ENCODE assay signal across 8 mouse cellular contexts in genomic region chr9:71770991-71771767, GRCm38 (mm10). TPM values are rescaled to one million over a fixed set of nuclear protein-coding genes. Genes with fewer than 3 reads are reported as not detected.
DNase-seq lines count a peak whose midpoint lies in the region; ATAC-seq and TF ChIP-seq lines count a peak whose summit lies in the region.

Gene Cgnl1 (minus strand): TSS chr9:71771602.

- CTCF ChIA-PET in Patski (lab: Charles Lee), result interaction anchor here (1.0 to 1.8 kb wide), 2 partner anchors 22 to 30 kb away, joined by 3 to 5 read pairs; no protein-coding TSS in a partner anchor

- ATAC-seq in Patski, result peak; percentile 66
- ATAC-seq in cerebellum, adult (ENCODE audit: insufficient number of reproducible peaks, low FRiP score, low TSS enrichment), result peak; percentile 75
- peak; percentile 80 for ATAC-seq in forebrain, embryonic 15.5 days (replicated peaks)
- peak; percentile 87 for ATAC-seq in stomach, embryonic 15.5 days (ENCODE audit: insufficient read depth, low FRiP score, low read depth)

- no peaks in the 10 kb centered on the region for H3K9me3 ChIP-seq in forebrain, embryonic 15.5 days
- no peaks in the 10 kb centered on the region for H3K9me3 ChIP-seq in hindbrain, embryonic 10.5 days
- no peaks in the 10 kb centered on the region for H3K9me3 ChIP-seq in limb, embryonic 10.5 days (replicated peaks)
- H3K9me3 ChIP-seq in midbrain, embryonic 10.5 days (replicated peaks), result no peaks in the 10 kb centered on the region; the same call in 1 of the 2 replicates
- H3K9me3 ChIP-seq in stomach, embryonic 15.5 days, result no peaks in the 10 kb centered on the region

- DNase-seq in Patski (ENCODE audit: low read depth, low spot score) (no peak), MN1 (ENCODE audit: low spot score) (no peak)
- DNase-seq in hindbrain, embryonic 10.5 days (ENCODE audit: low spot score), result peak; percentile 75
- peak; percentile 82 for DNase-seq in limb, embryonic 10.5 days (ENCODE audit: low spot score)
- DNase-seq in midbrain, embryonic 10.5 days (ENCODE audit: low spot score), result peak; percentile 75

- POLR2A ChIA-PET in Patski (lab: Charles Lee), result interaction anchor here (1.2 kb wide), 1 partner anchor 34 kb away, joined by 3 read pairs; no protein-coding TSS in a partner anchor

- in situ Hi-C loops in Patski (cut with MboI; ENCODE audit: low pct_unique_long_range_greater_than_20kb), result loop anchor here (5.0 kb wide), 1 partner anchor 124 kb away; no protein-coding TSS in a partner anchor

- peak within 1 kb of the TSS; percentile 95 for H3K4me2 ChIP-seq in forebrain, embryonic 15.5 days (replicated peaks)
- H3K4me2 ChIP-seq in stomach, embryonic 15.5 days, result peak within 1 kb of the TSS; percentile 88

- H3K4me1 ChIP-seq in forebrain, embryonic 15.5 days, result peaks cover 12% of the 10 kb centered on the region
- peaks cover 21% of the 10 kb centered on the region for H3K4me1 ChIP-seq in hindbrain, embryonic 10.5 days (replicated peaks)
- H3K4me1 ChIP-seq in limb, embryonic 10.5 days, result peaks cover 35% of the 10 kb centered on the region
- peaks cover 17% of the 10 kb centered on the region for H3K4me1 ChIP-seq in midbrain, embryonic 10.5 days
- 0 out of 2 replicates have a peak, but pooled peaks cover 3% of the 10 kb centered on the region for H3K4me1 ChIP-seq in stomach, embryonic 15.5 days

- H3K27me3 ChIP-seq in Patski, result no peaks in the 10 kb centered on the region
- H3K27me3 ChIP-seq in forebrain, embryonic 15.5 days, result peaks cover 33% of the 10 kb centered on the region
- H3K27me3 ChIP-seq in hindbrain, embryonic 10.5 days (ENCODE audit: insufficient read depth, poor library complexity, severe bottlenecking), result peaks cover 56% of the 10 kb centered on the region
- peaks cover 27% of the 10 kb centered on the region for H3K27me3 ChIP-seq in limb, embryonic 10.5 days (ENCODE audit: low read depth, poor library complexity, severe bottlenecking)
- H3K27me3 ChIP-seq in midbrain, embryonic 10.5 days (ENCODE audit: low read depth, poor library complexity, severe bottlenecking), result peaks cover 55% of the 10 kb centered on the region
- H3K27me3 ChIP-seq in stomach, embryonic 15.5 days (replicated peaks), result no peaks in the 10 kb centered on the region

- TF ChIP-seq CTCF in Patski (IDR thresholded peaks at IDR 0.05), result no peak

- H3K9ac ChIP-seq in forebrain, embryonic 15.5 days (replicated peaks), result peak within 1 kb of the TSS; percentile 46
- H3K9ac ChIP-seq in stomach, embryonic 15.5 days, result peak within 1 kb of the TSS; percentile 55

- peak within 1 kb of the TSS; percentile 57 for H3K4me3 ChIP-seq in forebrain, embryonic 15.5 days
- peak within 1 kb of the TSS; percentile 69 for H3K4me3 ChIP-seq in hindbrain, embryonic 10.5 days
- H3K4me3 ChIP-seq in limb, embryonic 10.5 days, result peak within 1 kb of the TSS; percentile 74
- H3K4me3 ChIP-seq in midbrain, embryonic 10.5 days, result peak within 1 kb of the TSS; percentile 76
- peak within 1 kb of the TSS; percentile 77 for H3K4me3 ChIP-seq in stomach, embryonic 15.5 days (replicated peaks)

- under 1% methylated on average over 67 of the region's 67 CpGs for WGBS in forebrain, embryonic 15.5 days
- under 1% methylated on average over 67 of the region's 67 CpGs for WGBS in hindbrain, embryonic 10.5 days
- under 1% methylated on average over 67 of the region's 67 CpGs for WGBS in limb, embryonic 10.5 days
- WGBS in midbrain, embryonic 10.5 days, result under 1% methylated on average over 67 of the region's 67 CpGs
- under 1% methylated on average over 54 of the region's 67 CpGs for WGBS in stomach, embryonic 15.5 days

- H3K36me3 ChIP-seq in forebrain, embryonic 15.5 days, result no peaks in the 10 kb centered on the region
- no peaks in the 10 kb centered on the region for H3K36me3 ChIP-seq in hindbrain, embryonic 10.5 days
- no peaks in the 10 kb centered on the region for H3K36me3 ChIP-seq in limb, embryonic 10.5 days
- no peaks in the 10 kb centered on the region for H3K36me3 ChIP-seq in midbrain, embryonic 10.5 days
- no peaks in the 10 kb centered on the region for H3K36me3 ChIP-seq in stomach, embryonic 15.5 days

- H3K27ac ChIP-seq in forebrain, embryonic 15.5 days (replicated peaks), result no peak within 1 kb of the TSS
- H3K27ac ChIP-seq in hindbrain, embryonic 10.5 days, result peak within 1 kb of the TSS; percentile 84
- peak within 1 kb of the TSS; percentile 89 for H3K27ac ChIP-seq in limb, embryonic 10.5 days
- peak within 1 kb of the TSS; percentile 82 for H3K27ac ChIP-seq in midbrain, embryonic 10.5 days (replicated peaks)
- peak within 1 kb of the TSS; percentile 79 for H3K27ac ChIP-seq in stomach, embryonic 15.5 days

RNA-seq across cellular contexts. Expression of gene Cgnl1, which starts in this region (rescaled TPM):
- polyA plus RNA-seq in Patski (2021), result 114 TPM
- polyA plus RNA-seq in forebrain, embryonic 15.5 days (2015; fragmentation: Nextera tagmentation; extraction: Ambion mirVana), result 3.9 and 4.0 TPM in 2 replicates
- 5.7 and 6.7 TPM in 2 replicates for polyA plus RNA-seq in hindbrain, embryonic 10.5 days (2016; fragmentation: Nextera tagmentation; extraction: Ambion mirVana)
- polyA plus RNA-seq in limb, embryonic 10.5 days (2016; fragmentation: Nextera tagmentation; extraction: Ambion mirVana), result 7.4 and 8.9 TPM in 2 replicates
- polyA plus RNA-seq in midbrain, embryonic 10.5 days (2016; fragmentation: Nextera tagmentation; extraction: Ambion mirVana), result 6.3 and 6.5 TPM in 2 replicates
- 11.0 and 11.3 TPM in 2 replicates for polyA plus RNA-seq in stomach, embryonic 15.5 days (2015; fragmentation: Nextera tagmentation; extraction: Ambion mirVana)

Comparison
In these comparisons a context has a peak if more than half of its experiments do, and no peak if none do; other contexts are left out.
1. DNase-seq: peak in hindbrain, embryonic 10.5 days (single experiment), limb, embryonic 10.5 days (single experiment) and midbrain, embryonic 10.5 days (single experiment); none in Patski (single experiment) and MN1 (single experiment).
2. Peak in every context shown above with its lines, with median percentiles within 50 percentile points of each other: ATAC-seq and H3K4me3 ChIP-seq.